Mouse (Mus musculus) erythroblast, adult 5-6 weeks (primary cell): ENCODE results near the gene Klc1. TPM values are rescaled to one million over a fixed set of nuclear protein-coding genes. Genes with fewer than 3 reads are reported as not detected.

Source experiments
- ATAC-seq: replicated peaks from 2 replicates; pipeline ENCODE4 v1.8.0; 2016; ENCODE audit warnings: moderate number of reproducible peaks, mild to moderate bottlenecking, moderate TSS enrichment, inconsistent platforms; ENCODE audit not compliant: poor library complexity, low FRiP score, severe bottlenecking
- total RNA-seq, 2 experiments: library from RNA; stranded (forward) in 1 of 2; stranded (reverse) in 1 of 2; fragments of 150-400 nt in 1 of 2; fragments of 200-764, 138-1000 nt in 1 of 2; gene quantifications; 2 replicates each; pipeline versions ENCODE4 v1.2.3 to v1.2.4; 2015 to 2017; ENCODE audit warnings: low replicate concordance in 2 of 2

Klc1 gene
- total RNA-seq, 2 experiments from 2014 or later: 12.9 to 13.1 TPM

DNA sequence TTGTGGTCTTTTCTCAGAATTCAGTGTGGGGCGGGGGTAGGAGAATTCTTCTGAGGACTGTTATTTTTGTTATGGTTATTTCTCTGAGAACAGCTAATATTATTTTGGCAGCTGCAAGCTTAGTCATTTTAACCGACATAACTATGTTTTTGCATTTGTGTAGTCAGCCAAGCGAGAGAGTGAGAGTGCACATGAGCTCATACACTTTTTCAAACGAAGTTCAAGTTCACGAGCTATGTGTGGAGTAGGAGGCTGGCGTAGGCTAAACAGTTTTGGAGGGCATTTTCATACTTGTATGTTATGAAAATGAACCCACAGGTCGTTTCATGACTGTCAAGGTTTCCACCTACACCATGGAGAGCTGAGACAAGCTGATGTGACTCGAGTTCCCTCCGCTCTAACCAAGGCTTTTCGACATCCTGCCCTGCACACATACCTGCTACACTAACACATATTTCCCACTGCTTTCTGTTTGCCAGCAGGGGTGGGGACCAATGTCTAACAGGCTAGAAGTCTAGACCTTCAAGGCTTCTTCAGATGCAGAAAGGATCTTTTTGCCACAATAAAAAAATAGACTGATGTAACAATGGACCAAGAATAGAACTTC lies 9.8 kb downstream of the Klc1 start:
- no peak for ATAC-seq

DNA sequence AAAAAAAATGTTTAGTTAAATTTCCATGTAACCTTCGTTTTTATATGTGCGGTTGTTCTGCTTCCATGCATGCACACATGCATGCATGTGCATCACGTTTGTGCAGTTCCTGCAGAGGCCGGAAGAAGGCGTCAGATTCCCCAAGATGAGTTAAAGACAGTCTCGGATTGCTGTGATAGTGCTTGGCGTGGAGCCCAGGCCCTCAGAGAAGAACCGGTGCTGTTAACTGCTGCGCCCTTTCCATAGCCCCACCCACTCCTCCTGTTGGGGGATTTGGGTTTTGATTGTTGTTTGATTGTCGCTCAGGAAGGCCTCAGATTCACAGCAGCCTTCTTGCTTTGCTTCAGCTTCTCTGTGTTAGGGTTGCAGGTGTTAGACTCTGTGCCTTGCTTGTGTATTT lies 10.7 kb downstream of the Klc1 start:
- no peak for ATAC-seq

DNA sequence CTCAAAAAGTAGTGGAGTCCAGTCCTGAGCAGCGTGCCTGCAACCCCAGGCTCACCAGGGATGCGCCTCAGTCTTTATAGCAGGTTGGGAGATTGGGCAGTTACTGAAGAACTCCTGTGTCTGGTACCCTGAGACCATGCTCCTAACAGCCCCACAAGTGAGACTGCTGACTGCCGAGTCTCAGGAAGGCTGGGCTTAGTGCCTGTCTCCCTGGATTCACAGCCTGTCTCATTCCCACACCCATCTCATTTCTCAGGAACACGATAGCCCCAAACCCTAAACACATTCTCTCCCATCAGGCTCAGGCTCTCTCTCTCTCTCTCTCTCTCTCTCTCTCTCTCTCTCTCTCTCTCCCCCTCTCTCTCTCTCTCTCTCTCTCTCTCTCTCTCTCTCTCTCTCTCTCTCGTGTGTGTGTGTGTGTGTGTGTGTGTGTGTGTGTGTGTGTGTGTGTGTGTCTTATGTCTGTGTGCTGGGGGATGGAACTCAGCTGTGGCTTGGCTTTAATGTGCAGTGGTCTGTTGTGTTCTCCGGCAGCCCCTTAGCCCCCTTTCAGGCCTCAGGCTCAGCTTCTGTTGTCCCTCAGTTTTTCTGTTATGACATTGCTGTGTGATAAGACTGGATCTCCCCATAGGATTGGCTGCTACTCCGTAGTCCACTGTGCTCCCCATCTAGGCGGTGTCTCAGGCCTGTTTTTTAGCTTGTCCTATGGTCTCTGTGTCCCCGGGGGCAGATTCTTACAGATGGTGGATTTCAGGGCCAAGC lies 11.3 kb downstream of the Klc1 start:
- ATAC-seq: no peak

DNA sequence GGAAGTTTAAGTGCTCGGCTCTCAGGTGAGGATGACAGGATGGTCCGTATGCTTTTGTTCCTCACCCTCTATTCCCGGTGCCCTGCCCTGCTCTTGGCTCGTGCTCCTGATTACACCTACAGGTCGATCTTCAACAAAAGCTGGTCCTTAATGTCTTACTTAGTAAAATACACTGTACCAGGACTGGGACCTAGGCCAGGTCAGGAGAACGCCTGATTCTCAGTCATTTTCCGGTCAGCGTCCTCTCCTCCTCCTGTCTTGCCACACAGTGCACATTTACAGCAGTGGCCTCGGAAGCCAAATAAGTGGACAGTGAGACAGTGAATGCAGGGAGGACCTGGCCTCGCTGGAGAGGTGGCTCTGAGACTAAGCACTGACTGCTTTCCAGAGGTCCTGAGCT lies 12.0 kb downstream of the Klc1 start:
- ATAC-seq: no peak

DNA sequence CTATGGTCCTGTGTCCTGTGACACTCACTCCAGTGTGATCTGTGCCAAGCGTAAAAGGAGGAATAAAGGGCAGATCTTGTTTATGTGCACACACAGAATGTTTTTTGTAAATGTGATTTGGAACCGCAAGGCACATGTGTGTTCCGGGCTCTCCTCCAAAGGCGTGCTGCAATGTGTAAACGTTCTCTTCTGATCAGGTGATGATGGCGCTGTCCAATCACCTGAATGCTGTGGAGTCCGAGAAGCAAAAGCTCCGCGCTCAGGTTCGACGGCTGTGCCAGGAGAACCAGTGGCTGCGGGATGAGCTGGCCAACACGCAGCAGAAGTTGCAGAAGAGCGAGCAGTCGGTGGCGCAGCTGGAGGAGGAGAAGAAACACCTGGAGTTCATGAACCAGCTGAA lies 15.5 kb downstream of the Klc1 start:
- ATAC-seq: no peak

DNA sequence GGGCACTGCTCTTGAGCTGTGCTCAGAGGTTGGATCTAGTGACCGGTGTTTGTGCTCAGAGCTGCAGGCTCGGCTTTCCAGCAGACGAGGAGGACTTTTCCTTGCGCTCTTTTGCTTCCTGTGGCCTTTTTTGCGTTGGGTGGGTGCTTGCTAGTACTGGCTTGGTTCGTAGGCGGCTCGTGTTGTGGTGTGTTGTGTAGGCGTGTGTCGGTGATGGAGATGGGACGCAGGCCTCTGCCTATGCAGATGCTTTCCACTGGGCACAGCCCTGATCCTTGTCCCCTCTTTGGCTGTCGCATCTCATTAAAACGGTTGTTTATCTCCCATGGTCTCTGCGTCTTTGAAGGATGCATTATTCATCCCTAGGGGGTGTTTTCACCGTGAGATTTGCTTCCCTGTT lies 16.2 kb downstream of the Klc1 start:
- ATAC-seq: no peak

DNA sequence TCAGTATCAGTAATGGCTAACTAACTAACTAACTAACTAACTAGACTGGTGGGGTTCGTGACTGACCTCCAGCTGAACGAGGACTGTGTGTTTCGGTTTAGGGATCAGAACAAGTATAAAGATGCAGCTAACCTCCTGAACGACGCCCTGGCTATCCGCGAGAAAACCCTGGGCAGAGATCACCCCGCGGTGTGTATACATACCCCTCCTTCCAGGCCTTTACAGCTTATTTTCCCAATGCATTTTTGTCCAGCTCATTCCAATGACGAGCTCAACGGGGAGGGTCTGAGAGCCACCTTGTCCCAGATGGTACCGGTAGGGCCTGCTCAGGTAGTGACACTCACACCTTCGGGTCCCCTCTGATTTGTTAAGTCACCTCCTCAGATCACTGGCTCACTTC lies 19.3 kb downstream of the Klc1 start:
- ATAC-seq: no peak

DNA sequence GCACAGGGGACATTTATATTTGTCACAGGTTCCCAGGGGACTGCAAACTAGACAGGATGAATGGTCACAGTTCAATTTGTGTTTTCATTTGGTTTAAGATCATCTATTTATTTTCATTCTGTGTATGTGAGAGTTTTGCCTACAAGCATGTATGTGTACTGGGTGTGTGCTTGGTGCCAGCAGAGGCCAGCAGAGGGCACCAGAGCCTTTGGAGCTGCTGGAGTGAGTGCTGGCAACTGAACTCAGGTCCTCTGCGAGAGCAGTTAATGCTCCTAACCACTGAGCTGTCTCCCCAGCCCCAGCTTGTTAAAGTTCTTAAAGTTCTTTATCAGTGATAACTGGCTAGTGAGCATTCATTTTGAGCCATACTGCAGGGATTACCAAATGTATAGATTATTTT lies 20.9 kb downstream of the Klc1 start:
- no peak for ATAC-seq

DNA sequence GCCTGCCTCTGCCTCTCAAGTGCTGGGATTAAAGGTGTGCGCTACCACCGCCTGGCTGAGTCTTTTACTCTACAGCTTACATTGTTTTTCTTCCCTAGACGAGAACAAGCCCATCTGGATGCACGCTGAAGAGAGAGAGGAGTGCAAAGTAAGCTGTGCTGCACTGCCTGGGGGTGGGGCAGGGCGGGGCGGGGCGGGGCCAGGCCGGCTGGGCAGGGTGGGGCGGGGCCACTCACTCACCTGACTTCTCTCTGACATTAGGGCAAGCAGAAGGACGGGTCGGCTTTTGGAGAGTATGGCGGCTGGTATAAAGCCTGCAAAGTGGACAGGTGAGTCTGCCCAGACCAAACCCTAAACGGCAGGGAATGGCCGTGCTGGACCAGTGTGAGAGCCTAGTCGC lies 26.5 kb downstream of the Klc1 start:
- ATAC-seq: no peak

DNA sequence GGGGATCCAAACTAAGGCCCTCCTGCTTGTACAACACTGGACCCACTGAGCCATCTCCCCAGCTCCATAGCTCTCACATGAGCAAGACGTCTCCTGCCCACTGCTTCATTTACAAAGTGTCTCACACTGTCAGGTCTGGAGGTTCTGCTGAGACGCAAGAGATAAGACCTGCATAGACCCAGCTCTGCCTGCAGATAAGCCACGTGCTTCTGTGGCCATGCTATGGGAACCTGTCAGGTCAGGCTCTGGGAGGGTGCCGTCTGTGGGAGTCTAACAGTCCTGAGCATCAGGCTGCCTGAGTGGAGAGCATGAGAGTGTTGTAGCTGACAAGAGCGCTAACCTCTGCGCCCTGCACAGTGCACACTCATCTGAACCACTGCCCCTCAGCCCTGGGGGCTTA lies 28.4 kb downstream of the Klc1 start:
- no peak for ATAC-seq

DNA sequence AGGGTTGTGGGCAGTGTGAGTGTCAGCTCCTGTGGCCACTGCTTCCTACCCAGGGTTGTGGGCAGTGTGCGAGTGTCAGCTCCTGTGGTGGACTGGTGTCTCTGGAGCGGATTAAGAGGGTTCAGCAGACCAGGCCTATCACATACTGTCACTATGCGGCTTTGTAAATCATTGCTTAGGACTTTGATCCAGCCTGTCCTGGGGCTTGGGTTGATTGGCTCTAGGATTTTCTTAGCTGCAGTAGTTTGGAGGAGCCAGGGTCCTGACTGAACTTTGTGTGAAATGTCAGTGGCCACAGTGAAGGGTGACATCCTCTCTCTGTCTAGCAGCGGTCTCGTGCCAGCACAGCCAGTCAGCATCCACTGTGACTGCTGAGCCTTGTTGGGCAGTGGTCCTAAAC lies 31.4 kb downstream of the Klc1 start:
- ATAC-seq: no peak

DNA sequence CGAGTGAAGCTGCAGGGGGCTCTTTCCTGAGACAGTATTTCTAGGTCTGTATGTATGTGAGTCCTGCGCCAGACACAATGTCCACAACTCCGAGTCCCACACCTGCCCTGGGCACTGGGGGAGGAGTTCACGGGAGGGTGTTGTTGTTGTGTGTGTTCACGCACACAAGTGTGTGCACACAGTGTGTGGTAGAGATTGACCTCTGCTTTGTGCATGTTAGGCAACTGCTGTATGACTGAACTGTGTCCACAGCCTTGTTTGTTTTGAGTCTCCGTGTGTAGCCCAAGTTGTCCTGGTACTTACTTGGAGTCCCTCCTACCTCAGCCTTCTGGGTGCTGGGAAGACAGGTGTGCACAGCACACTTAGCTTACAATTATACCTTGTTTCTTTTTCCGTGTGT lies 32.0 kb downstream of the Klc1 start:
- no peak for ATAC-seq

DNA sequence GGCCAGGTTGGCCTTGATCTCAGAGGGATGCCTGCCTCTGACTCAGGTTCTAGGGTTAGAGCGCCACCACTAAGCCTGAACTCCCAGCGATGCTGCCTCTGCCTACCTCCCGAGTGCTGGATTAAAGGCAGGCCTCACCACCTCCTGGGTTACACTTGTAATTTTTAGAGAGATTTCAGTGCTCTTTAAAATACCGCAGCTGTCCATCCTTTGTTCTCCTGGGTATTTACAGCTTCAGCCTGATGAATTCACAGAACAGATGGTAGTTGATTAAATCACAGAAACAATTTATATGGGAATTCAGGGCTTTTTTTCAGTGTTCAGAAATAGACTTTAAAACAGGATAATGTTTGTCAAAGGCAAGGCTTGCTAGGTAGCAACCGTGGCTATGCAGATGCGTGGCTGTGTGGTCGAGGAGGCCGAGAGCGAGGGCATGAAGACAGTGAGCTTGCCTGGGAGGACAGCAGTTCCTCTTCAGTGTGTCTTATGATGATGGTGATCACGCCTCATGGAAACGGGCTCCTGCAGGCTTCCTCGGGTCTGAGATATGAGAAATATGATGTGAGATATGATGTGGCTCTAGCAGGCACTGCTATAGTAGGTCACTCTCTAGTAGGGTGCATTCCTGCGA lies 32.9 kb downstream of the Klc1 start:
- ATAC-seq: no peak

DNA sequence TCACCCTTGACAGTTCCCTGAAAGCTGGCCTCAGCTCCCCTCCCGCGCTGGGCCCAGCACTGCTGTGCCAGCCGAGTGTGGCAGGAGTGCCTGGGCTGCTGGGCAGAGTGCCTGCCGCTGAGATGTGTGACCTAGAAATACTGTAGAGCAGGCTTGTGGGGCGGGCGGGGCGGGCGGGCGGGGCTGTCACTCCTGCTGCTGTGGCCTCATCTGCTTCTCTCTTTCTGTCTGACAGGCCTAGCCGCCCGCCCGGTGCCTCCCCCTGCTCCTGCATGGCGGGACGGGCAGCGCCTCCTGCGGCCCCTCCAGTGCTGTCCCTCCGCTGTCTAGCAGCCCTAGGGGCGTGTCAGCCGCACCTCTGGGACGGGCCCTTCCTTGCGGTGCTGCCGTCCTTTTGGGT lies 35.5 kb downstream of the Klc1 start:
- ATAC-seq: no peak

DNA sequence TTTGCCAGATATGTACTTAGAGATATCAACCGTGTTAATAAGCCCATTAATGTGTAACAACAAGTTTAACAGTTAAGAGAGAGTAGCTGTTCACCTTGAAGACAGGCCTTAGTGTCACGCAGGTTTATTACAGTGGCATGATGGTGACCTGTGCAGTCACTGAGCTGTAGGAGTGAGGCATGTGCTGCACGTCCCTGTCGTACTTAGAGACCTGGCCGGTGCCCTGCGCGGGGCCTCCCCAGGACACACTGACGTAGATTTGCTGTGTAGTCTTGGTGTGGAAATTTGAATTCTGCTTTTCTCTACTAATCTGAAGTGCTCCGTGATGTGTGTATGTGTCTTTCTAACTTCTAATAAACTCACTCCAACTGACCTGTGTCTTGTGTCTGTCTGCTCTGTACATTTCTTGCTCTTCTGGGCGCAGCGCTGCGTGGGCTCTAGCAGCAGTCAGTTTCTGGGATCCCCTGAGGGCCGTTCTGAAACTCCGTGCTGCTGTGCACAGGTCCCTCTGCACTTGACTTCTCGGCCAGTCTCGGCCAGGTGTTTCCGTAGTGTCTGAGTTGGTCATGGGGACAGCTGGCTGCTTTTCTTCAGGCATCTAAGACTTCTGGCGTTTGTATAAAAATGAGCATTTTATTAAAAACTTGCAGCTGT lies 36.0 kb downstream of the Klc1 start:
- no peak for ATAC-seq

DNA sequence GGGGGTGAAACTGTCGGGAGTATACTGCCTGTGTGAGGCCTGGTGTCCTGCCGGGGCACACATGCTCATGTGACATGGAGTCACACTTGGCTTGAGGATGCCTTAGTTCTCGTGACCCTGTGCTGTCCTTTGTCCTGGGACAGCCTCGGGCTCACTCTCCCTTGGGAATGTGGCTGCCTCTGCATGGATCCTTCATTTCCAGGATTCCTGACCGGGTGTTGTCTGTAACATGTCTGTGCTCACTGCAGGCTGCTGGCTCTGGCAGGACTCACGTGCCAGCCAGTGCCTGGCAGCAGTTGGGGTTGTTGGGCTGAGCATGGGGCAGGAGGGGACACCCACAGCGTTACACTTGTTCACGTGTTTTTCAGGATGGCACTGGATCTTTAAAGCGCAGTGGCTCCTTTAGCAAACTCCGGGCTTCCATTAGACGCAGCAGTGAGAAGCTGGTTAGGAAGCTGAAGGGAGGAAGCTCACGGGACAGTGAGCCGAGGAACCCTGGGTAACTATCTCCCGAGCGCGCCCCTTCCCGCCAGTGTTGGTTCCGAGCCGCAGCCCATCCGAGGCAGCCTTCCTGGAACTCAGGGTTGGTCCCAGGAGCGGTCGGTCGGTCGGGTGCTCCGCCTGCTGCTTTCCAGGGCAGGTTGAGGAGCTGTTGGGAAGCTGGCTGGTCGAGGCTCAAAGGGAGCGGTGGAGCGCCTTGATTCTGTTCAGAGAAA lies 36.7 kb downstream of the Klc1 start:
- ATAC-seq: no peak

DNA sequence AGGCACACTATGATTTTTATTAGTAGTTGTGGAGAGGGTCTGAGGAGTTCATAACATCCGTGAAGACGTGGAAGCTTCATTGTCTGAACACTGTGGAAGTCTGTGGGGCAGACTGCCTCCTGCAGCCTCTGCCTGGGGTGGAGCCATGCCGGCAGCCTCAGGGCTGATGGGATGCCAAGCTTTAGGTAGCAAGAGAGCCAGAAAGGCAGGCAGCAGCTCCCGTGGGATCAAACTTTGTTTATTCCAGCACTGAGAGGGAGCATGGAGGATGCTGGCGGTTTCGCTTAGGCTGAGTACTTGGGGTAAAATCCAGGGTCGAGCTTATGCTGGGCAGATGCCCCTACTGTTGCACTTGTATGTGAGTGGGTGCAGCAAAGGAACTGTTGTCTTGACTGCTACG lies 38.6 kb downstream of the Klc1 start:
- no peak for ATAC-seq

DNA sequence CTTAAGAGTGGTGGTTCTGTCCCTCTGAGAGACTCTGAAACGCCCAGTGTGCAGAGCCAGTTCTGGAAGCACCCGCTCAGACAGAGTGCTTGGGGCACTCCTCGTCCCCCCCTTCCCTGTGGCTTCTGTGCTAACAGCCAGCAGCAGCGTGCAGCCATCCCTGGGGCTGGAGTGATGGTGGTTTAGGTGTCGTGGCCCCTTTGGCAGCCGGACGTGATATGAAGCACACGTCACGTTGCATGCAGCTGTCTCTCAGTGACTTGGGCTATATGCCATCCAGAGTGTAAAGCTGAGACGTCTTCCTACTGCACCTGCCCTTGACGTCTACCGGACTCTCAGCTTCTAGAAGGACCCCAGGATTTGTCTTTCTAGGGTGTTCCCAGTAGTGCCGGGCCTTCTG lies 39.8 kb downstream of the Klc1 start:
- ATAC-seq: no peak

DNA sequence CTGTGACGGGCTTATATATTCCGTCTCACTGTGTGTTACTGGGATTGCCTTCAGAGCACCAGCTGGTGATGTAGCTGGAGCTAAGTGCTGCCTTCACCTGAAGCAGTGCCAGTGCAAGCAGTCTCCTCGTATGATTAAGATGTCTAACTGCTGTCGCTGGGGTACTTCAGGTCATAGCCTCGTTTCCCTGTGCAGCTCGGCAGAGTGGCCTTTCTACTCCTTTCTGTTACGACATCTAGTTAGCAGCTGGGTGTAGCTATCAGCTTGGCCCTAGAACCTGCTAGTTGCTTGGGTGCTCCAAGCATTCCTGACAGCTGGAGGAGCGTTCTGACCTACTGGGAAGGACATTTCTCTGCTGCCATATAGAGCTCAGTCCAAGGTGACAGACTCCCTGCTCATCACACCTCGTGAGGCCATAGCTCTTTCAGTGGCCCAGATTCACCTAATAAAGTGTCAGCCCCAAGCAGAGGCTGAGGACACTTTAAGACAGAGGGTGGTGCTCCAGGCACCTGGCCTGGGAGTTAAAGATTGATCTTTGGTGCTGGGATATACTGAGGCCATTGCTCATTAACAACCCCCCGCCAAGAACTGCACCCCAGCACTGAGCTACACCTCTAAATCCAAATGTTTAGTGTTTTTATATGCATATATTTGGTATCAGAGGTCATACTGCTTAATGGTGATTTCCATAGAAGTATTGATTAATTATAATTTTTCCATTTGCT lies 42.0 kb downstream of the Klc1 start:
- ATAC-seq: no peak

DNA sequence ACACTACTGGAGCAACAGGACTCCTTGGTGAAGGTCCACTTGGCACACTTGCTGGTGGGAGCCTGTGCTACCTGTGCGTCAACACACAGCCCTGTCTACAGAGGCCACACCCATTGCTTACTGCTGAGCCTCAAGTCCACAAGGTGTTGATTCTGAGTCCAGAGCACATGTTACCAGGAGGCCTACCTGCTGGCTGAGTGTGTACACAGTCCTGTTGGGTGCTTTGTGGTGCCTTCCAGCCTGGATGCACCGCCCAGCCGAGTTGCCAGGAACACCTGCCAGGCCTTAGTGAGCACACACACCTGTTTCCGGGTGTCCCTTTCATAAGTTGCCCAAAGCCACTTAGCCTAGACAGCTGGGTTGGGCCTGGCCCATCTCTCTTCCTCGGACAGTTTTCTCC lies 44.9 kb downstream of the Klc1 start:
- no peak for ATAC-seq
